Mouse (Mus musculus) cerebellum, postnatal 14 days (tissue): ENCODE data around the gene Fndc3b.

Experiments used
- DNase-seq, 2 experiments: peaks; one replicate each; pipeline ENCODE4 v3.0.0; 2021; ENCODE audit warnings: mixed read lengths in 2 of 2

The Fndc3b gene

DNA sequence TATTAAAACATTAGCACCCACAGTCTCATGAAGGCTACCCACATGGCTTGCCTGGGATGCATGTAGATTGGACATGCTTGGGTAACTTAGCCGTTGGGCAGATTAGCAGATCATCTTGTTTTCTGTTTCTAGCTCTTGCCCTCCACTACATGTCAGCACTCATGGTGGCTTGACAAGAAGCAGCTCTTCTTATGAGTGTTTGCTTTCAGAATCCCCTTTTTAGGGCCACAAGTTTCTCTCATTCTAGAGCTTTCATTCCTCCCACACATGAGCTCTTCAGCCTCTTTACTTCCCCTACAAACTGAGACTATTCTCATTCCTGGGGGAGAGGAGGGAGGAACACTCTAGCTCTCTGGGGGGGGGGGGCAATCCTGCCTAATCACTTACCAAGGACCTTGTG lies 321.2 kb downstream of the Fndc3b start:
- DNase-seq = no peak

DNA sequence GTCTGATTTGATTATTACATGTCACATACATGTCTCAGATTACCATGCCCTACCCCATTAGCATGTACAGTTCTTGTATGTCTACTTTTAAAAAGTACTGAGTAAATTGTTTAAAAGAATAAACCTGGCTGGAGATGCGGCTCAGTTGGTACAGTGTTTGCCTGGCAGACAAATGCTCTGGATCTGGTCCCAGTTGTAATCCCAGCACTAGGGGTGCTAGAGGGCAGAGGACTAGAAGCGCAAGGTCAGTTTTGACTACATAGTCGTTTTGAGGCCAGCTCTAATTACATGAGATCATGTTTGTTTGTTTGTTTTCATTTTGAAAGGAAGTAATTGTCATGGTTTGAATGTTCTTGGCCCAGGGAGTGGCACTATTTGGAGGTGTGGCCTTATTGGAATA lies 326.3 kb downstream of the Fndc3b start:
- peak; percentile 20 to 38 for DNase-seq

DNA sequence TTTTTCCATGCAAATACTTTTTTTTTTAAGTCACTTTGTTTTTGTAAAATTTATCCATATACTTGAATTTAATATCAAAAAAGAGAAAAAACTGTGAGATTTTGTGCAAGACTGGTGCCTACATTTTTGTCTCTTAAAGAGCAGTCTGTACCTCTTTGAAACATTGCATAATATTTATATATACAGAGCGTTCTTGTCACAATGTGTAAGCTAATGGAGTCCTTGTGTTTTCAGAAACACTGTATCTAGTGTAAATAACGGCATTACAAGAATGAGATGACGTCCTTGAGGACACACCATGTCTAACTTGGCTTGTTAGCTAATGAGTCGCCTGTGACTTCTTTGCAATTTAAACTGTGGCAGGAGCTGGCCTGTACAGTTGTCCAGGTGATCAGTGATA lies 333.2 kb downstream of the Fndc3b start:
- DNase-seq = no peak

DNA sequence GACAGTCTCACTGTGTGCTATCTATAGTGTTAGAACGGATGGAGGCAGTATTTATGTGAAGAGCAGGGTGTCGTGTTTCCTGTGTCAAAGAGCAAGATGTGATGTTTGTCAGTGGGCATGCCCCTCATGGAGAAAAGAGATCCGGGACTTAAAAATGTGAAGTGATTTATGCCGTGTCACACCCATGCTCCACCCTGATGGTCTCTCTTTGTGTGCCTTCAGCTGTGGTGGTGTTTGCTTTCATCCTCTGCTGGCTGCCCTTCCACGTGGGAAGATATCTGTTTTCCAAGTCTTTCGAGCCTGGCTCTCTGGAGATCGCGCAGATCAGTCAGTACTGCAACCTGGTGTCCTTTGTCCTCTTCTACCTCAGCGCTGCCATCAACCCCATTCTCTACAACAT lies 336.7 kb downstream of the Fndc3b start:
- DNase-seq = no peak

GRCm38 (mm10) chr3:27371725-27372650 lies 339.1 kb downstream of the Fndc3b start:
- peak in 1 of 2 experiments; percentile 16 for DNase-seq

DNA sequence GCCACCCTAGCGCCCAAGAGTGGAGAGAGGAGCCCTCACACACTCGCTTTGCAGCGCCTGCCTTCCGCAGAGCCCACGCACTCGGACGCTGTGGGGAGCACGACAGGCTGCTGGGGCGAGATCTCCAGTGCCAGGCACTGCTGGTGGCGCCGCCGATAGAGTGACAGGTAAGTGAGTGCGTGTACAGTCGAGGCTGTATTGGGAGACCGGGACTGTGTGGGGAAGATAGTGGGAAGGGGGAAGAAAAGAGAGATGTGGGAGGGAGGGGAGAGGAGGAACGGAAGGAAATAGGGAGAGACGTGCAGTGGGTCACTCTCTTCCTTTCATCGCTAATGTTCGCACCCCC lies 339.9 kb downstream of the Fndc3b start, which contains the start of gene Ghsr:
Gene Ghsr (plus strand): TSS at position 76 of the 346 bp plus-strand sequence.
- peak in 1 of 2 experiments; percentile 4 for DNase-seq

GRCm38 (mm10) chr3:27370582-27371275 lies 340.4 kb downstream of the Fndc3b start:
- no peak for DNase-seq

DNA sequence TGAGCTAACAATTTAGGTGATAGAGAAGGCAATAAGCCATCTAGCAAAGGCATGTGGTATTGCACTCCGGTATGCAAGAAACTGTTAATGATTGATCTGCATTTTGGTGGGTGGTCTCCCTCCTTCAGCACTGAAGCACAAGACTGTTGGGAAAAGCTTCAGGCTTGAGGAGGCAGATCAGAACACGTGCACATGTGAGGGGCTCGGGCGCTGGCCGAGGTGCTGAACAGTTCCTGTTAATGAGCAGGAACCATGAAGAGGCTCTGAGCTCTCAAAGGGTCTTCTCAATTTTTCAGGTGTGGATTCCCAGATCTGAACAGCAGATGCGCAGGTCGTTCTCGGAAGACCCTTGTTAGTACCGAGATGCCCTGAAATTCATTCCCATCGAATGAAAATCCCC lies 341.0 kb downstream of the Fndc3b start:
- peak in 1 of 2 experiments; percentile 11 for DNase-seq
